Mouse (Mus musculus) cerebellum, postnatal 10 days (tissue): ENCODE results near the gene Tnip1.
A peak's percentile ranks its signal among the peaks of the same experiment; 100 is the strongest.

Experiments
- DNase-seq, 2 experiments: peaks; one replicate each; pipeline ENCODE4 v3.0.0; 2021; ENCODE audit warnings: mixed read lengths in 2 of 2

Gene Tnip1

GRCm38 (mm10) chr11:54871831-54872537 is 90.7 kb downstream of the Tnip1 start:
- DNase-seq = no peak

- no peak for DNase-seq
Observed at GRCm38 (mm10) chr11:54869318-54869717, 93.4 kb downstream of the Tnip1 start.

GRCm38 (mm10) chr11:54868445-54868844 is 94.3 kb downstream of the Tnip1 start:
- DNase-seq = no peak

GRCm38 (mm10) chr11:54867903-54868434 is 94.7 kb downstream of the Tnip1 start:
- no peak for DNase-seq

GRCm38 (mm10) chr11:54867049-54867385 is 95.7 kb downstream of the Tnip1 start:
- peak in 1 of 2 experiments; percentile 48 for DNase-seq

DNA sequence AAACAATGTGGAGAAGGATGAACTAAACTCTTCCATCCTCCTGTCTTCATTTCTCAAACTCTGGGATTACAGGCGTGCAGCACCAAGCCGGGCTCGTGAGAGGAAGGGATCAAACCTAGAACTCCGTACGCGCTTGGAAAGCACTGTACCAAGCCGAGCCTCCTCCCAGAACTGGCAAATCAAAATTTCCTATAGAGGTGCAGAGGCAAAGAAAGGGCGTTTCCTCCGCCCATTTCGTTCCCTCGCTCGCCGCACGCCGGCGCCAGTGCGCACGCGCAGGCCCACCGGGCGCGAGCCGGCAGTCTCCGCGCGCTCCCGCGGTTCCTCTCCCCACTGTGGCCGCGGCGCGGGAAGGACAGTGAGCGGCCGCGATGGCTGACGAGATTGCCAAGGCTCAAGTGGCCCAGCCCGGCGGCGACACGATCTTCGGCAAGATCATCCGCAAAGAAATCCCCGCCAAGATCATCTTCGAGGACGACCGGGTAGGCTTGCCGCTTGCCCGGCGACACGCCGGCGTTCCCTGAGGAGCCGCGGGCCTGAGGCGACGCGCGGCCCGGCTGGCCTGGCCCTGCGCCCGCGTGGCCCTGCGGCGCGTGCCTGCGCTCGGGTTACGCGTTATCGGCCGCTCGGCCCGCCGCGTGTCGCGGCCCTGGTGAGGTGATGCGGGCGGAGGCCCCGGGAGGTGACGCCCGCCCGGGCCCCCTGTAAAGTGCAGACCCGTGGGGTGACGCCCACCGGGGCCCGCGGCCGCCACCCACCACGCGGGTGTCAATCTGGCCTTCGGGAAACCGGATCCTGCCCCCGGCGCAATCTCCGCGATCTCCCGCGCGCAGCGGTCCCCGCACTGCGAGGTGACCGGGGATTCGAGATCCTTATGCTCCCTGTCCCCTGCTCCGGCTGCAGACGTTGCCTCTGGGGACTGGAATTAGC is 96.3 kb downstream of the Tnip1 start, which contains the start of gene Hint1:
Hint1 (plus strand) TSS at position 265 of the 930 bp plus-strand sequence.
- DNase-seq = peak; percentile 96 to 97

DNA sequence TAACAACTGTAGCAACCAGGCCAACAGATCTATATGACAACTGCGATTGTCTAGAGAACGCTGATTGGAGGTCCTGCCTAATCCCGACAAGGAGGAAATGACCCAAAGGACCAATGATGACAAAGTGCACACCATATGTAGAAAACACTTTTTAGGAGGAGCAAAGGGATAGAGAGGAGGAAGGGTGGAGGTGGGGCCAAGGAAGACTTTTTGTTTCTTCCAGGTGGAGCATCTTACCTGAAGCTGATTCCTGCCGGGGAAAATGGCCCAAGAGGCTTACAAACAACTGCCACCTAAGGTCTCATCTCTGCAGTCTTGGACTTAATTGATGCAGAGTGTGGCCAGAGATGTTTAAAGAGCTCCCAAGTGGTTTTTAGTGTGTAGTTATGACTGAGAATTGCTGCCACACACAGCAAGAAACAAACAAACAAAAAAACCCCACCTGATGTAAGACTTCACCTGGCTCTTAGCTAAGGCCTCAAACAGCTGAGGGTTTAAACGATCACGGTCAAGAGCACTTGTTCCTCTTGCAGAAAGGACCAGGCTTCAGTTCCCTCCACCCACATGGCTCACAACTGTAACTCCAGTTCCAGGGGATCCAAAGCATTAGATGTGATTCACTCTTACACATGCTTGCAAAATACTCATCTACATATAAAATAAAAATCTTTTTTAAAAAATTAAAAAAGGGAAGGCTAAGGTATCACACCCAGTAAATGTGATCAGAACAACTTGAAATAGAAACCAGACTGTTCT is 97.2 kb downstream of the Tnip1 start:
- DNase-seq = no peak

- DNase-seq = peak; percentile 80 to 82
Observed at GRCm38 (mm10) chr11:54862621-54863520, 99.8 kb downstream of the Tnip1 start.

DNA sequence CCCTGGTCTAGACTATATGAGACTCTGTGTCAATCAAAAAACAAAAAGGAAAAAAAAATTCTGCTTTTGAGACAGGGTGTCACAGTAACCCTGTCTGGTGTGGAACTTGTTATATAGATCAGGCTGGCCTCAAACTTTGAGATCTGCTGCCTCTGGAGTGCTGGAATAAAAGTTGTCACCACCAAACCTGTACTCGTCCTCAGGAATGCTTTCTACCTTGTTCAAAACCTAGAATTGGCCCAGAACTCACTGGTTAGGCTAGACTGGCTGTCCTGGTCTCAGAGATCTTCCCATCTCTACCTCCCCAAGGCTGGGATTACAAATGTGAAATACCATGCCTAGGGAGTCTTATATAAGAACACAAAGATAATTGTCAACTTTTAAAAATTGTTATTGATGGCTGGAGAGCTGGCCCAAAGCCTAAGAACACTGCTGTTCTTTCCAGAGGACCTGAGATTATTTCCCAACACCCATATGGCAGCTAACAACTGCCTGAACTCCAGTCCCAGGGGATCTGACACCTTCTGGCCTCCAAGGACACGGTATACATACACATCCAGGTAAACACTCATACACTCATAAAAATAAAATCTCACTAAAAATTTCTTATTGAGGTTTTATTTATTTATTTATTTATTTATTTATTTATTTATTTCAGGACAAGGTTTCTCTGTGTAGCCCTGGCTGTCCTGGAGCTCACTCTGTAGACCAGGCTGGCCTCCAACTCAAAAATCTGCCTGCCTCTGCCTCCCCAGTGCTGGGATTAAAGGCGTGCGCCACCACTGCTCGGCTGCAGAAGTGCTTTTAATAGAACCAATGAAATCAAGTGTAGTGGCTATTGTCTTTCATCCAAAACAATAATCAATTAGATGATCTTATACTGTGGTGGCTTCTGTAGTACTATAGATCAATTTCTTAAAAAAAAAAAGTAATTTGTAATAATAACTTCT is 101.0 kb downstream of the Tnip1 start:
- peak in 1 of 2 experiments; percentile 42 for DNase-seq
